Mouse (Mus musculus): ENCODE data around the gene Fgf12. TPM values are rescaled to one million over a fixed set of nuclear protein-coding genes. Genes with fewer than 3 reads are reported as not detected.

Gene Fgf12
- total RNA-seq, 2 experiments from 2014 or later: not detected

DNA sequence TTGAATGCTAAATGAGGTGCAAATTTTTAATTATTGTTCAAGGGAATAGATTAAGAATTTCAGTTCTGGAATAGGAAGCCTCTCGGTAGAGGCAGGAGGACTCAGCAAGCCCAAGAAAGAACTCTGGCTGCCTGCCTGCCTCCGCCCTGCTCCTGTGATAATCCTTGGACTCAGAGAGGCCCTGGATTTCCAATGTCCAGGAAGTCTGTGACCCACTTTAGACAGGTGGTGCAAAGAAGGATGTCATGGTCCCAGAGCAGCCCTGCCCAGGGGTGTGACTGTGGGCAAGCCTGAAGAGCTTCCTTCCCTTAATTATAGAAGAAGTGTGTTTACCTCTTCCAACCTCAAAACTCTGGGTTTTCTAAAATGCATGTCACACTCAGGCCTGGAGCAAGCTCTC is 273.8 kb downstream of the Fgf12 start:
- ATAC-seq (replicated peaks; ENCODE audit: poor library complexity): no peak

DNA sequence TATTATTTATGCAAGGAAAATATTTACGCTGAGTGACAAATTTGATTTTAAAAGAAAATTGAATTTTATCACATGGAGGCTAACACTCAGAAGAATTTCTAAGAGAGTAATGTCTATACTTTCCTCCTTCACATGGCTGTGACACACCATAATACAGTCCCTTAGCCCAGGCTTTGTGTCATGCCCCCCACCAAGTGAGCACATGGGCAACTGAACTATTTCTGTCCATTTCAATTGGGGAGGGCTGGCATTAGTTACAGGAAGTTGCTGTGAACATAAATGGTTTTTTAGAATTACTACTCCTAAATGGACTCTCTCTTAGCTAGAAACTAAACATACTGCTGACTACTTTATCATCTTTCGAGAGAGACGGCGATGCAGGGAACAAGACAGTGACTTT is 276.2 kb downstream of the Fgf12 start:
- no peak for ATAC-seq (replicated peaks; ENCODE audit: poor library complexity)

DNA sequence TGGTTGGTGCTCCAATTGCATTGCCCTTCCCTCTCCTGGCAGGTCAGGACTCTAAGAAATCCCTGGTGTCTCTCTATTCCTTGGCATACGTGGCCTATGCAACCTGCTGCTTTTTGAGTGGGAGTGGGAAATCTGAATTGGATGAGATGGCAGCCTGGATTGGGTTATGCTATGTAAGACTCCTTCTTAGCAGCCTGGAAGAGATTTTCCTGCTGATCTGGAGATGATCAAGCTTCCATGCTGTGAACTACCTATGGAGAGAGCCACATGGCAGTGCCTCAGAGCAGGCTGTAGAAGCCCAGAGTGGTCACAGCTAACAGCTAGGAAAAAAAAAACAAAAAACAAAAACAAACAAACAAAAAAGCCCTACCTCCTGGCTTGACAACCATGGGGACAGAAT is 277.3 kb downstream of the Fgf12 start:
- no peak for ATAC-seq (replicated peaks; ENCODE audit: poor library complexity)

DNA sequence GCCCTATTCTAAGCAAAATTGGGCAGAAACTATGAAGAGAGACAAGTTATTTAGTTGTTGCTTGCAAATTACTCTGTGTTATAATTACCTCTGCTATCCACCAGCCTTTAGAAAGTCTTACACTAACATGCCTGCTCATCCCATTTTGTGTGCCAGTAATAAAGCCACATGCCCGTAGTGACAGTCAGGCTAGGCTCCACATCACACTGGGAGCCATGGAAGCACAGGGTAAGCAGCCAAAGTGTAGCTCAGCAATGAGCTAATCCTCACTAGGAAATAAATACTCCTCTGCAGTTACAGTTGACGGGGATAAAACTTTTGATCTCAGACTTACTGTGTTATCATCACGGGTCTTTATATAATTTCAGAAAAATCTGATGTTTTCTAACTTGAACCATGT is 298.0 kb downstream of the Fgf12 start:
- ATAC-seq (replicated peaks; ENCODE audit: poor library complexity): no peak

DNA sequence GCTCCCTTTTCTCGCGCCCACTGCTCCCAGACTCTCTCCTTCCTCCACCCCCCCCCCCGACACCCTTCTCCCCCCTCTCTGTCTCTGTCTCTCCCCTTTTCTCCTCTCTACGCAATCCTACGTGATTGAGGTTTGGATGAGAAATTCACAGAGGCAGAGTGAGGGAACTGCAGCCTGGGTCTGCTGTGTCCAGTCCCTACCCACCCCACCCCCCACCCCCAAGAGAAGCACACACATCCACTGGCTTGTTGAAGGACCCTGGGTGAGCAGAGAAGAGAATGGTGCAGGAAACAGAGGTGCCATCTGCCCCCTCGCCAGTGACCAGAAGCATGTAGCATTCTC is 305.8 kb downstream of the Fgf12 start:
- ATAC-seq (replicated peaks; ENCODE audit: poor library complexity): no peak

DNA sequence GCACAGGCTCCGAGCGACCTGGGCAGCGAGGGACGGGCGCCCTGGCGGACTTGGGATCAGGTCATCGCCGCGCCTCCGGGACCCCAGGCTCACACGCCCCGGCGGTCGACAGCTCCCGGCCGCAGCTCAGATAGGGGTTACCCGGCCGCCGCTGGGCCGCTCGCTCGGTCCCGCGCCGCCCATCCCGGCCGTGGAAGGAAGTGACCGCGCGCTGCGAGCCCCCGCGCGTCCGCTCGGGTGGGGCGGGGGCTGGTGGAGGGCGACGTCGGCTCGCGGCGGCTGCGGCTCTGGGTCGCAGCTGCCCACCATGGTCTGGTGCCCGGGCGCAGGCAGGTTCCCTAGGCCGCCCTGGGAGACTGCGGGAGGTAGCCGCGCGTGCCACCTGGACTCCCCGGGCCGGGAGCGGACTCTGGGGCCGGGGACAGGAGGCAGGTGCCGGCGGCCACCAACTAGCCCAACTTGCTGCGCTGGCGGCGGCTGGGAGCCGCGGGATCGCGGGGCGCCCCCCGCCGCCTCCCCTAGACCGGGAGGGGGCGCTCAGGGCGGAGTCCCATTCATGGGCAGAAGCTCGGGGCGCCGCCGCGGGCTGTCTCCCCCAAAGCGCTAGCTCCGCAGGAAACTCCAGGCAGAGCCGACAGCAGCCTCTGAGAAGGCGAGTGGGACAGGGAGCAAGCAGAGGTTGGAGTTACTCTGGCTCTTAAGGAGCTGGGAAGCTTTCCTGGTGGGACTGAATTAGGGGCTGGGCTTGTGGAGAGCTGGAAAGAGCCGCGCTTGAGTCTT is 306.3 kb downstream of the Fgf12 start:
- ATAC-seq (replicated peaks; ENCODE audit: poor library complexity): peak; percentile 18; the same call in 1 of the 2 replicates

DNA sequence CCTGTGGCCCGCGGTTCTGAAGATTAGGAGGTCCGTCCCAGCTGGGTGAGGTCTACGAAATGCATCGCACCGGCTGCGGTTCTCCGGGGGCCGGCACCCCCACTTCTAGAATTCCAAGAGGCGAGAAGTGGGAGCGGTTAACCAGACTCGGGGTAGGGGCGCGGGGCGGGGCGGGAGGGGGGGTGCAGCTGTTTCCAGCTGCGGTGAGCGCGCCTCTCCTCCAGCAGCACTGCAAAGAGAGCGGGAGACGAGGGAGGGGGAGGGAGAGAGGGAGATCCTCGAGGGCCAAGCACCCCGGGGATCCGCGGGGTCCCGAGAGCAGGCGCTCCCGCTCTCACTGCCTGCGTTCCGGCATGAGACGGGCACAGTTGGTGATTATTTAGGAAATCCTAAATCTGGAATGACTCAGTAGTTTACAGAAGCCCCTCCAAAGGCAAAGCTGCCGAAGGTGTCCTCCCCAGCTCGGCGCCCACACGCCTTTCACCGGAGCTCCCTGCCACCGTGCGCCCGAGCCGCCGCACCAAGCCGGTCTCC is 307.0 kb downstream of the Fgf12 start:
- no peak for ATAC-seq (replicated peaks; ENCODE audit: poor library complexity)

DNA sequence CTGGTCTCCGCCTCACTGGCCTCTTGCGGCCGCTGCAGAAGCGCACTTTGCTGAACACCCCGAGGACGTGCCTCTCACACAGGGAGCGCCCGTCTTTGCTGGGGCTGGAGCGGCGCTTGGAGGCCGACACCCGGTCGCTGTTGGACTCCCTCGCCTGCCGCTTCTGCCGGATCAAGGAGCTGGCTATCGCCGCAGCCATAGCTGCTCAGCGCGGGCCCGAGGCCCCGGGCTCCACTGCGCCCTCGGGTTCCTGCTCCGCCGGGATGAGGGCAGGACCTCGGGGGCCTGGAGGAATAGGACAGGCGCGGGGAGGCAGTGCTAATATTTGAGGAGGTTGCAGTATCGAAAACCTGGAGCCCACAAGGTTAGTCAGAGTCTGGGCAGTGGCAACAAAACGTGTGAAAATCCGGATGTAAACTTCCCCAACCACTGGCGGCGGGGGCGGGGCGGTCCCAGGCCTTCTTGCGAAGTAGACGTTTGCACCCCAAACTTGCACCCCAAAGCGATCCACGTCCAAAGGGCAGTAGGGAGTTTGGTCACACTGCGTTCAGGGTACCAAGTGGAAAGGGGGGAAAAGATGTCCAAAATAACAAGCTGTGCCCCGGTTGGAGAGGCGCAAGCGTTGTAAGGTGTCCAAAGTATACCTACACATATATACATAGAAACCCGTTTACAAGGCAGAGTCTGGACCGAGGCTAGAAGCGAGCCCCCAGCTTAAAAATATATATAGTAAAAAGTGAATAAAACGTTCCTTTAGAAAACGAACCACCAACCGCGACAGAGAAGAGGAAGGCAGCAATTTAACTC is 307.7 kb downstream of the Fgf12 start:
- ATAC-seq (replicated peaks; ENCODE audit: poor library complexity): peak; percentile 33

DNA sequence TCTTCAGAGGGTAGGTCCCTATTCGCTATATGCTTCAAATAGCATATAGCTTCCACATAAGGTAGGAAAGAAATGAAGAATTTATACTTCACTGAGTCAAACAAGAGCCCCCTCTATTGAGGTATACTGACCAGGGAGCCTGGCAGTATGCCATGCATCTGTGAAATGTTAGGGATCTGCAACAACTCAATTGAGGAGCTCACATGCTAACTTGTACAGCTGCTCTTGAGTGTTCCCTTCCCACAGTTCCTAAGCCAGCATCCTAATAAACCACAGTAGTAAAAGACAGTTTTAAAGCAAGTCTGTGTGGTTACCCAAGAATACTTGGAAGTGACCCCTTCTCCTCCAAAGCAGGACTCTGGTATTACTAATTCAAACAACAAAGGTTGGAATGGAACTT is 331.3 kb downstream of the Fgf12 start:
- ATAC-seq (replicated peaks; ENCODE audit: poor library complexity): no peak

DNA sequence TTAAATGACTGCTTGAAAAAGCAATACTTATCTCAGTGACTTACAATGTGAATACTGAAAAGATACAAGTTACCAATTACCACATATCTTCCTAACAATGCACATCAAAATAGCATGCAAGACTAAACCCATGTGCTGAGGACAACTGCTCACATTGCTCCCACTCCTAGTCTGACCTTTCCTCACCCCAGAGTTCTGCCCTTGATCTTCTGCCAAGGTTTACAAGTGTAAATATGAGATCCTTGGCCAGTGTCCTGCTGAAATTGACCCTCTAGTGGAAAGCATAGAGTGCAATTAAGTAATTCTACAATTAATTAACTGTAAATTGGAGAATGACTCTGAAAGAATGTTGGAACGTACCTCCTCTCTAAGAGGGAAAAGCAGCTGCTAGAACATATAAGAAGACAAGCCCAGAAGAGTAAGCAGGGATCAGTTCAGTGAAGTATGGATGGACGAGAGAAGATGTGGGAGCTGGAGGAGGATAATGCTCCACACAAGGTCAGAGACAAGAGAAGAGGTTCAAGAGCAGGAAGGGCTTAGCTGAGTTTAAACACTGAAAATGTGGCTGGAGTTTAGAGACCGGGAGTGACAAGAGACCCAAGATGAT is 333.1 kb downstream of the Fgf12 start:
- ATAC-seq (replicated peaks; ENCODE audit: poor library complexity): no peak

DNA sequence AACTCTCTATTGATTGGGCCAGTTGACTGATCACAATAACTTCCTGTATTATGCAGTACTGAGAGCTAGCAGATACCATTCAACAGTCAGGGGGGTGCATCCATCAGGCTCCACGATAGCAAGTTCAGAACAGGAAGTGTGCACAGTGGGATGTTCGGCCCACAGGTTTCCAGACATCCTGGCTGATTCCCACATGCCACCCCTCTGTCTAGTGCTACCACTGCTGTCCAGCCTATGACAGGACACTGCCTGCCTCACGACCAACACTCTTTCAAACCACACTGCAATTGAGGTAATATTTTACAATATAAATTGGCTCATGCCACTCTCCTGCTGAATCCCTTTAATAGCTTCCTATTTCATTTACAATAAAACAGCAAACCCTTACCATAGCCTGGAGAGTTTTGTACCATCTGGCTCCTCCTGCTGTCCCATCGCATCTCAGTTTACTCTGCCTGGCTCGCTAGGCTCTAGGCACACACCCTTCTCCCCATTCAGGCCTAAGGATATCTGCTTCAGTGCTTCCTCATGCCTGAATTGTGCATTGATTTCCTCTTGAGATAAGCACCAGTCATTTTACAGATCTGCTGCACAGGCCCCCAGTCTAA is 341.6 kb downstream of the Fgf12 start:
- no peak for ATAC-seq (replicated peaks; ENCODE audit: poor library complexity)

DNA sequence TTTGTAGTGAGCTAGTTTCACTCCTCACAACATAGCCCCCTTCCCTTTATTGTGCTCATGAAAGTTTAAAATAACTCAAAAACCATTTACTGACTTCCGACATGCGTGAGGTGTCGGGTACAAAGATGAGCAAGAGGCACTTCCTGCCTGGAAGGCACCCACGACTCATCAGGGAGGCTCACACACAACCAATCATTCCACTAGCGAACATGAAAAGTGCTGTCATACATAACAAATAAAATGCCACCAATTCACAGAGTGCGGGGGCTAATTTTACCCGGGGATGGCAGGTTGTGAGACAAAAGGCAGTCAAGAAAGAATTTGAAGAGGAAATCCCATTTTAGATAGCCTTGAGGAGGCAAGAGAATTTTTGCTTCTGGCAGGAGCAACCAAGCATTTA is 344.6 kb downstream of the Fgf12 start:
- ATAC-seq (replicated peaks; ENCODE audit: poor library complexity): no peak

DNA sequence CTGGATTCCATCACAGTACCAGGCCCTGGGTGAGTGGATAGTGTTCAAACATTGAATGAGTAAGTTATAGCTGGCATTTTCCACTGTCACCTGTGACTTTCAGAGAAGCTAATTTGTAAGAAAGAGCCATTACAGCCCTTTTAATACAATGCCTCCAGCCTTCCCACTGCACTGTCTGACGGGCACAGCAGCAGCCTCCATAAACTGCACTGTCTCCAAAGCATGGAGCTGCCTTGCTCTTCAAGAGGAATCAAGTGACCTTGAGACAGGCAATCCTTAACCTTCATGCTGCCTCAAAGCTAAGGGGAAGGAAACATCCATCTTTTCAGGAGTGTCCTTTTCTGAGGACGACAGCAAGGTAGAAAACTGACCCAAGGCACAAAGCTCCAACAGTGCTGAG is 345.0 kb downstream of the Fgf12 start:
- ATAC-seq (replicated peaks; ENCODE audit: poor library complexity): no peak

DNA sequence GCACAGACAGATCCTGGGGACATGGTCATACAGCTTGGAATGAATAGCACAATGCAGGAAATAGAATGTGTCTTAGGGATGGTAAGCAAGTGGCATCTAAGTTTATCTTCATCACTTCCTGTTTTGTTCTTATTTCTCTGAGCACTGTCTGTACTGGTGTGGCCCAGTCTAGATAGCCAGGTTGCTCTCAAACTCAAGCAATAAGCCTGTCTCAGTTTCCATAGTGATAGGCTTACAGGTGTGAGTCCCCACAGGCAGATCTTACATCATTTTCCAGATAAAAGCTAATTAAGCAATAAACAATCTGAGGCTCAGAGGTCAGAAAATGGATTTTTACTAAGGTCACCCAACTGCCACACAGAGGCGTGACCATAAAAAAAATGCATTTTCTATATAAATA is 348.7 kb downstream of the Fgf12 start:
- no peak for ATAC-seq (replicated peaks; ENCODE audit: poor library complexity)

DNA sequence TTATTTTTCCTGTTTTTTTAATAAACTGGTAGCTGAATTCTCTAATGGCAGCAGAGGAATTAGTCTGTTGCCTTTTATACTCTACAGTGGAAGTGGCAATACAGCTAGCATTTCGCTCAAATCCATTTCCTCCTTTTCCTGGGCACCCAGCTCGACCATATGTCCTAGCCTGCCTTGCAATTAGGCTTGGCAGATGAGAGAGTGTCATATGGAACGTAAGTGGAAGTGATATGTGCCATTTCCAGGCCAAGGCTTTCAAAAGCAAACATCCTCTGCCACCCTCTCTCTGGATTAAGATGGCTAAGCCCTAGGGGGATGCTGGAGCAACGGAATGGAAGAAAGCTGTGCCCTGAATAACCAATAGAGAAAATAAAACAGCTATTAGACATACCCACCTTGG is 350.2 kb downstream of the Fgf12 start:
- ATAC-seq (replicated peaks; ENCODE audit: poor library complexity): no peak

DNA sequence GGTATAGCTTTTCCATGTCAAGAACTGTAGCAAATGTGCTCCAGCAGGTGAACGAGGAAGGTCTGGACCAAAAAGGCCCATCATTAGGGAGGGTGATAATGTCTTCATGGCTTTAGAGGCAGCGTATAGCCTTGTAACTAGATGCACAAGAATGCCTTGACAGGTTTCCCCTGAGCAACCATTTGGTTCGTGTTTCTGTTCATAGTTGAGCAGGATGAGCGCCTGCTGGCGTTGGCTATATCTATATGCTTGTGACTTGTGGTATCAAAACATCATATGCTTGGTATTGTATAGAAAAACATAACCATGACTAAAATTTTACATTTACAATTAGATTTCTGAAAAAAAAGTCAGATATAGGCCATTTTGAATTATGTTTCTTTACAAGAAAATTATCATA is 361.6 kb downstream of the Fgf12 start:
- no peak for ATAC-seq (replicated peaks; ENCODE audit: poor library complexity)

DNA sequence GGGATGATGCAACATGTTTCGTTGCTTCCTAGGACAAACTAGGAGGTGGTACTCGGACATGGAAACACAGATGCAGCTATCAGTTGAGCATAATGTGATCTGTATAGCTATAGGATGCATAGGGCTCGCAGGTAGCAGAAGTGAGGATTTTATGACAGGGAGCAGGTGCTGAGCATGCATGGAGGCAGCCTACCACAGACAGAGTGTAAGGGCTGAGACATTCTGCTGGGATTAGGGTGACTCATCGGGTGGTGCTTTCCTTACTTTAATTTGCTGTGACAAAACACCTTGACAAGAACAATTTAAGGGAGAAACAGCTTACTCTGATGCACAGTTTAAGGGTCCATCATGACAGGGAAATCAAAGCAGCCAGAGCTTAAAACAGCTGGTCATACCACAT is 363.8 kb downstream of the Fgf12 start:
- ATAC-seq (replicated peaks; ENCODE audit: poor library complexity): no peak

DNA sequence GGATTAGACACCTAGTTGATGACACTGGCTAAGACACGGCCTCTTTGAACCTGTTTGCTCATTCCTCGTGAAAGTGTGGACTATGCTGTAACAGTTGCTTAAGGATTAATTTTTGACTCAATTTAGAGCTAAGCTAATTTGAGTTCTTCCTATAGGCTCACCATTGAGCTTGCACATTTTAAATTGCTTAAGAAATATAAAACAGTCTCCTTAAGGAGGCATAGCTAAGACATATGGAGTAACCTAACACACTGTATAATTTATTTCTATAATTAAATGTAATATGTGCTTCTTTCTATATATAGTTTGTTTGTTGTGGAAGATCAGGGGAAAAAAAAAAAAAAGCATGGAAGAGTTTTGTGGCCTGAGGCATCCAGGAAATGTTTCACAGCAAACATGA is 378.1 kb downstream of the Fgf12 start:
- no peak for ATAC-seq (replicated peaks; ENCODE audit: poor library complexity)

DNA sequence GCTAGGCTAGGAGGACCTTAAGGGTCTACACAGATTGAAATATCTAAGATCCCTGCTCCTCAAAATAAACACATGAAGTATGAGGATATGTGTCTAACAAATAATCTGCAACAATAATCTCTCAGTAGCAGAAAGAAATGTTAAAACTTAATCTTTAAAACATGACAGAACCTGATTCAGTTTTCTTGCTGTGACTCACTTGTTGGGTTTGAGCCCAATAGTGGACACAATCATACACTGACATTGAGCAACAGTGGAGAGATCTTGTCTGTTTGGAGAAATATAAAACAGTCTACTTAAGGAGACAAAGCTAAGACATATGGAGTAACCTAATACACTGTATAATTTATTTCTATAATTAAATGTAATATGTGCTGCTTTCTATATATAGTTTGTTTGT is 379.6 kb downstream of the Fgf12 start:
- no peak for ATAC-seq (replicated peaks; ENCODE audit: poor library complexity)

DNA sequence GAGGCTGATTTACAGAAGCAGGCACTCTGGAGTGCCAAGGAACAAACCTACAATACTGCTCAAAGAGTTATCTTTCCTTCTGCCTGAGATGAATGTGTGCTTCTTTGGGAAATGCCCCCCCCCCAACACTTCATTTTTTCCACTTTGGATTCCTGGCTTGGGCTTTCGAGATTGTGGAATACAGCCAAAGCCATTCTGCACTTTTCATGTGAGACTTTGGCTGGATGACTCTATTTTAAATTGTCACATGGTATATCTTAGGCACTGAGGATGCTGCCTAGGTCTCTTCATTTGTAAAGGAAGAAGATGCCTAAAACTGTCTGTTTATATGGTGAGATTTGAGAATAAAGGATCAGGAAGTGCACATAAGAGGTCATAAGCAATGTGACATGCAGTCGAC is 402.2 kb downstream of the Fgf12 start:
- no peak for ATAC-seq (replicated peaks; ENCODE audit: poor library complexity)

DNA sequence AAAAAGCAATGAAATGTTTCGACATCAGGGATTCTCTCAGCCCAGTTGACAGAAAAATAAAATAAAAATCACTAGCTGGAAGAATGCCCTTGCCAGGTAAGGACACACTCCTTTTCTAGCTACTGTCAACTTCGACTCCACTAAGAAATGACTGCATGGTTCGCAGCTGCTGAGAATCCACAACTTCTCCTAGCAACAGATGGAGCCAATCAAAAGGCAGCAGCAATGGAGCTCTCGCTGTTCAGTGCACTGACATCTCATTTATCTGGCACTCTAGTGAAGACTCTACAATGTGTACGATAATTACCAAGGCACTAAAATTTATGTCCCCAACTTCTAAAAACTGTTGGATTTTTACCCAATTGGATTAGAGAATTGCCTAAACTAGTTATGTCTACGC is 407.5 kb downstream of the Fgf12 start:
- no peak for ATAC-seq (replicated peaks; ENCODE audit: poor library complexity)

DNA sequence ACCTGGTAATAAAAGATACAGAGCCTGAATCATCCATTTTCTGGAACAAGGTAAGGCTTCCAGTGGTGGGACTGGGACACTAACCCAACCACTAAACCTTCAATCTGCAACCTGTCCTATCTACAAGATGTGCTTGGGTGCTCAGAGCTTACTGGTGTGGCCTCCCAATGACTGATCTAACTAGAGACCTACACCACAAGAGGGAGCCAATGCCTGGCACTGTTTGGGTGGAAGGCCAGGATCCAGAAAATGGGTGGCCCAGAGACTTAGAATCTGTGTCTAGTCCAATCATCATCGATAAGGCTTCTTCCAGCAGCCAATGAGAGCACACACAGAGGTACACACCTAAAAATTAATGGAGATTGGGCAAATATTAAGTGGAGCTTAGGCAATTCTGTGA is 414.9 kb downstream of the Fgf12 start:
- no peak for ATAC-seq (replicated peaks; ENCODE audit: poor library complexity)

Measured in megakaryocyte progenitor cell, adult 5-6 weeks (primary cell).